Mouse (Mus musculus): ENCODE measurements around the gene Gucd1. TPM values are rescaled to one million over a fixed set of nuclear protein-coding genes. Genes with fewer than 3 reads are reported as not detected.
"Not testable (repeated sequence)": the region's sequence is repeated elsewhere in the genome, so short reads cannot be mapped to it uniquely, and the experiment has no call there.

Gene Gucd1
- polyA plus RNA-seq, 1 experiment from 2014 or later, result 31.7 TPM

DNA sequence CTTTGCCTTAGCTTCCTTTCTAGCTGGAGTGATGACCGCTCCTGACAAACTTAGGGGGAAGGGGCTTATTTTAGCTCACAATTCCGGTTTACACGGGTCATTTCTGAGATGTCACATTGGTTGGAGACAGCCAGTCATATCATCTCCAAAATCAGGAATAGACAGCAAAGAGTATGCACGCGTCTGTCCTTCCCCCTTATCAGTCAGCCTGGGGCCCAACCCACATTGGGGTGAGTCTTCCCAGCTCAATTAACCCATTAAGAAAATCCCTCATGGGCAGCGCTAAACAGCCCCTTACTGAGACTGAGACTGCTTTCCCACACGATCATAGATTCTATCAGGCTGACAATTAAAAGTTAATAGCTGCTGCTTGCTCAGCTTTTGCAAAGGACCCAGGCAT, 3.4 kb downstream of the Gucd1 start:
- Histone ChIP-seq H3K9me3 (no peaks in the 10 kb centered on the region), H3K4me3 (no peak overlapping the region), H3K9ac (no peak overlapping the region), H3K27ac (no peak overlapping the region), H3K27me3 (no peaks in the 10 kb centered on the region), H3K36me3 (peaks cover 30% of the 10 kb centered on the region), H3K4me1 (peaks cover 20% of the 10 kb centered on the region), H3K4me2 (replicated peaks) (no peak overlapping the region)
- ATAC-seq (ENCODE audit: insufficient number of reproducible peaks, insufficient read depth, low FRiP score, low TSS enrichment), result no peak
- WGBS, result 73% methylated on average over 7 of the region's 7 CpGs

DNA sequence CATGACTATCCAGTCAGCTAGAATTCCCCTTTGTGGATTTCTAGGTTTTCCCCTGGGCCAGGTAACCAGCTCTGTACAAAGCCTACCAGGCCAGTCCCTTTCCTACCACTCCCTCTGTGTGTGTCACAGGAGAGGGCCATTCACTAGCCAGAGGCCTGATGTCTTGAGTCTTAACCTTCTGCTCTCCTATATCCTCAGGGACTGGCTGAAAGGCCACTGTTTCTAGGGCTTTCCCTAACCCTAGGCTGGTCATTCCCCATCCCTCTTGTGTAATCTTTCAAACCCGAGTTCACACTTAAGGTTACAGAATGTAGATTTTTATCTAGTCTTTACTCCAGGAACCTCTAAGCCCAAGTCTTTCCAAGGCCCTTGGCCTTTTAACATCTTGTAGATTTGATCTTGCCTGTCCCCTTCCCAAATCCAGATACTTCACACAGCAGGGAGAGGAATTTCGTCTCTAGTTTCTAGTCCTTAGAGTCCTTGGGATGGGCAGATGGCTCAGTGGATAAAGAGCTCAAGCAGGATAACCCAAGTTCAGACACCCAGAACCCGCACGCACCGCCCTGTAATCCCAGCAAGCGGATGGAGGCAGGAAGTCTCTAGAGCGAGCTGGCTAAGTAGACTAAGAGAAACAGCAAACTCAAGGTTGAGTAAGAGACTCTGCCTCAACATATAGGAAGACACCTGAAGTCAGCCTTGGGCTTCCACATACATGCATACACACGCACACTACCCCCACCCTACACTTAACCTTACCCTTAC, 4.3 kb downstream of the Gucd1 start:
- Histone ChIP-seq H3K4me1 (peaks cover 11% of the 10 kb centered on the region), H3K9ac (no peak overlapping the region), H3K27me3 (no peaks in the 10 kb centered on the region), H3K4me3 (no peak overlapping the region), H3K36me3 (peaks cover 36% of the 10 kb centered on the region), H3K4me2 (replicated peaks) (no peak overlapping the region), H3K27ac (no peak overlapping the region), H3K9me3 (no peaks in the 10 kb centered on the region)
- no peak for ATAC-seq (ENCODE audit: insufficient number of reproducible peaks, insufficient read depth, low FRiP score, low TSS enrichment)
- WGBS, result 88% methylated on average over 8 of the region's 8 CpGs

DNA sequence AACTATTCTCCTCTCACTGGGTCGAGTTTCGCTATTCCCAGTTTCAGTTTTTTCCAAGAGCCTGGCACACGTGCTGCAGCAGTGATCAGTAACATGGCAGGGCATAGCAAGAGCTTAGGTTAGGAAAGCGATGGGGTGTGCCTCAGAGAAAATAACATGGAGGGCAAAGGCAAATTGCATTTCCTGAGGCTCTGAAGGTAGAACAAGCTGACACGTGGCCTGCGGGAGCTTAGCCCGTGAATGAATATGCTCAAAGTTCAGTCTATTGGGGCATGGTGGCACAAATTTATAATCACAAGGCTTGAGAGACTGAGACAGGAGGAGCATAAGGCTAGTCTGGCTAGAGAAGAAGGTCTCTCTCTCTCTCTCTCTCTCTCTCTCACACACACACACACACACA, 5.0 kb downstream of the Gucd1 start:
- Histone ChIP-seq H3K9me3 (no peaks in the 10 kb centered on the region), H3K4me1 (peaks cover 11% of the 10 kb centered on the region), H3K27me3 (no peaks in the 10 kb centered on the region), H3K4me3 (no peak overlapping the region), H3K4me2 (replicated peaks) (no peak overlapping the region), H3K9ac (no peak overlapping the region), H3K27ac (no peak overlapping the region), H3K36me3 (peaks cover 43% of the 10 kb centered on the region)
- no peak for ATAC-seq (ENCODE audit: insufficient number of reproducible peaks, insufficient read depth, low FRiP score, low TSS enrichment)
- 80% methylated on average over 7 of the region's 7 CpGs for WGBS

DNA sequence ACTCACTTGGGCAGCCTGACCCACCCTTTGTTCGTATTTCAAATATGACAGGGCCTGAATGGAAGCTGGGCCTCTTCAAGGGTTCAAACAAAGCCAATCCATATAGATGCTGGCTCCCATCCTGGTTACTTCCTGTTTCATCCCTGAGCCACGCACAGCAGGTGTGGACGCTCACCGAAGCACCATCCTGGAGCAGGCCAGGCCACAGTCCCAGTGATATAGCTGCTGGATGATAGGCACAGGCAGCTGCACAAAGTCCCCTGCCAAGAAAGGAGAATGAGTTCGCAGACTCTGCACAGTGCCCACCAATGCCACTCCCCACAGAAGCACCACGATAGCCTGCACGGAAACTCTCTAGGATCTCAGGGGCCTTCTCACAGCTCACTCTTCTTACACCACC, 5.9 kb downstream of the Gucd1 start:
- Histone ChIP-seq H3K4me2 (replicated peaks) (no peak overlapping the region), H3K9ac (no peak overlapping the region), H3K4me3 (no peak overlapping the region), H3K9me3 (no peaks in the 10 kb centered on the region), H3K36me3 (peaks cover 52% of the 10 kb centered on the region), H3K27me3 (no peaks in the 10 kb centered on the region), H3K4me1 (peaks cover 11% of the 10 kb centered on the region), H3K27ac (no peak overlapping the region)
- WGBS, result 95% methylated on average over 7 of the region's 7 CpGs
- no peak for ATAC-seq (ENCODE audit: insufficient number of reproducible peaks, insufficient read depth, low FRiP score, low TSS enrichment)

DNA sequence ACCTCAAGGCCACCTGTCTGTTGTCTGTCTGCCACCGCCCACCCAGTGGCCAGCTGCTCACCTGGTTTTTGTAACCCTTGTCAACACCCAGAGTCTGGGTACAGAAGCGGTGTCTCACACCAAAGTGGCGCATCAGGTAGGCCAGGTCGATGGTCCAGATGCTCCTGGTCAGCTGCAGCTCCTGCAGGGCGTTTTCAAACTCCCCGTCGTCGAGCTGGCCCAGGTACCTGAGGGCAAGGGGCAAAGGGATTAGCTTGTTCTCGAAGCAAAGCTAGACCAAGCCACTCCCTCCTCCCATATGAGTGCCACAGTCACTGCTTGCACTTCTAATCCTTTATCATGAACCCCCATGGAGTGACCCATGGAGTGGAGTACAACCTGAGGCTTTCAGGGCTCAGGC, 6.7 kb downstream of the Gucd1 start:
- no peak overlapping the region for H3K9ac ChIP-seq
- no peak overlapping the region for H3K4me2 ChIP-seq (replicated peaks)
- H3K4me3 ChIP-seq, result no peak overlapping the region
- no peaks in the 10 kb centered on the region for H3K27me3 ChIP-seq
- no peak overlapping the region for H3K27ac ChIP-seq
- peaks cover 7% of the 10 kb centered on the region for H3K4me1 ChIP-seq
- no peaks in the 10 kb centered on the region for H3K9me3 ChIP-seq
- H3K36me3 ChIP-seq, result peaks cover 60% of the 10 kb centered on the region
- no peak for ATAC-seq (ENCODE audit: insufficient number of reproducible peaks, insufficient read depth, low FRiP score, low TSS enrichment)
- 86% methylated on average over 9 of the region's 9 CpGs for WGBS

DNA sequence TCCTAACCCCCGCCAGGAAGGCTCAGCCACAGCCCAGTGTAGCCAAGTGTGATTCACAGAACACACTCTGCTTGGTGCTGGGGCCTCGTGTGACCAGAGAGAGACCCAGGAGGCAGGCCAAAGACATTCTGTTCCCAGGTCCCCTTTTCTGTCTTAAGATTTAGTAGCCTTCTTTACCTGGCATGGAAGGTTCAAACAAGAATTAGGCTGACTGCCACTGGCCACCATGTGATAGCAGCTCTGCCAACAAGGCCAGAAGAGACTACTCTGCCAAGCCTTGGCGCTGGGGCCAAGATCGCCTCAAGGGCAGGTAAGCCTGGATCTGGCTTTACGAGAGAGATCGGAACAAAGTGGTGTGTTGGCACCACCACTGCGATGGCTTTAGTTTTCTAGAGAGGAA, 7.3 kb downstream of the Gucd1 start:
- Histone ChIP-seq H3K36me3 (peaks cover 60% of the 10 kb centered on the region), H3K9ac (no peak overlapping the region), H3K4me3 (no peak overlapping the region), H3K9me3 (no peaks in the 10 kb centered on the region), H3K4me2 (replicated peaks) (no peak overlapping the region), H3K27ac (no peak overlapping the region), H3K27me3 (no peaks in the 10 kb centered on the region), H3K4me1 (peaks cover 1% of the 10 kb centered on the region)
- no peak for ATAC-seq (ENCODE audit: insufficient number of reproducible peaks, insufficient read depth, low FRiP score, low TSS enrichment)
- 91% methylated on average over 7 of the region's 7 CpGs for WGBS

DNA sequence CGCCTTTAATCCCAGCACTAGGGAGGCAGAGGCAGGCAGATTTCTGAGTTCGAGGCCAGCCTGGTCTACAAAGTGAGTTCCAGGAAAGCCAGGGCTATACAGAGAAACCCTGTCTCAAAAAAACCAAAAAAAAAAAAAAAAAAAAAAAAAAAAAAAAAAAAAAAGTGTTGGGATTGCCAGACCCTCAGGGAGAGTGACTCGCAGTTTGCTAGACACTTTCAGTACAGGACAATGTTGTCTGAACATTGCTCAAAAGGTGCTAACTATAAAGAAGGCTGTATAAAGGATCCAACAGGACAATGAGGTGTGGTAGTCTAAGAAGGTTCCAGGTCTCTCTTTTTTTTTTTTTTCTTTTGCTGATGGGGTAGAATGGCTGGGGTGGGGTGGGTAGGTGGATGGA, 11.8 kb downstream of the Gucd1 start:
- H3K27ac ChIP-seq; H3K4me1 ChIP-seq; H3K27me3 ChIP-seq; ATAC-seq (ENCODE audit: insufficient number of reproducible peaks, insufficient read depth, low FRiP score, low TSS enrichment); H3K4me2 ChIP-seq (replicated peaks); H3K9ac ChIP-seq; H3K9me3 ChIP-seq; H3K4me3 ChIP-seq: not testable (repeated sequence)
- 93% methylated on average over 3 of the region's 3 CpGs for WGBS
- peaks cover 48% of the 10 kb centered on the region for H3K36me3 ChIP-seq

DNA sequence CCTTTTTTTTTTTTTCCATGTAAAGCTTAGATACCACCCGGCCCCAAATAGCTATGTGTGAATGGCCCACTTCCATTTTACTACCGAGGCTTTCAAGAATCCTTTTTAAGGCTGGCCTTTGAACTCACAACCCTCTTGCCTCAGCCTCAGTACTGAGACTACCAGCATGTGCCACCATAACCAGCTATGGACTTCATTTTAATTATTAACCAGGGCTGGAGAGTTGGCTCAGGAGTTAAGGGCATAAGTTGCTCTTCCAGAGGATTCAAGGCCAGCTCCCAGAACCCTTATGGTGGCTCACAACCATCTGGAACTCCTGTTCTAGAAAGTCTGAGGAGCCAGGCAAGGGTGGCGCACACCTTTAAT, 12.7 kb downstream of the Gucd1 start:
- H3K4me2 ChIP-seq (replicated peaks), result no peak overlapping the region
- no peaks in the 10 kb centered on the region for H3K9me3 ChIP-seq
- no peak overlapping the region for H3K27ac ChIP-seq
- 78% methylated on average over 3 of the region's 3 CpGs for WGBS
- ATAC-seq (ENCODE audit: insufficient number of reproducible peaks, insufficient read depth, low FRiP score, low TSS enrichment), result no peak
- no peak overlapping the region for H3K4me3 ChIP-seq
- H3K4me1 ChIP-seq, result no peaks in the 10 kb centered on the region
- no peaks in the 10 kb centered on the region for H3K27me3 ChIP-seq
- H3K36me3 ChIP-seq, result peaks cover 40% of the 10 kb centered on the region
- H3K9ac ChIP-seq, result no peak overlapping the region

DNA sequence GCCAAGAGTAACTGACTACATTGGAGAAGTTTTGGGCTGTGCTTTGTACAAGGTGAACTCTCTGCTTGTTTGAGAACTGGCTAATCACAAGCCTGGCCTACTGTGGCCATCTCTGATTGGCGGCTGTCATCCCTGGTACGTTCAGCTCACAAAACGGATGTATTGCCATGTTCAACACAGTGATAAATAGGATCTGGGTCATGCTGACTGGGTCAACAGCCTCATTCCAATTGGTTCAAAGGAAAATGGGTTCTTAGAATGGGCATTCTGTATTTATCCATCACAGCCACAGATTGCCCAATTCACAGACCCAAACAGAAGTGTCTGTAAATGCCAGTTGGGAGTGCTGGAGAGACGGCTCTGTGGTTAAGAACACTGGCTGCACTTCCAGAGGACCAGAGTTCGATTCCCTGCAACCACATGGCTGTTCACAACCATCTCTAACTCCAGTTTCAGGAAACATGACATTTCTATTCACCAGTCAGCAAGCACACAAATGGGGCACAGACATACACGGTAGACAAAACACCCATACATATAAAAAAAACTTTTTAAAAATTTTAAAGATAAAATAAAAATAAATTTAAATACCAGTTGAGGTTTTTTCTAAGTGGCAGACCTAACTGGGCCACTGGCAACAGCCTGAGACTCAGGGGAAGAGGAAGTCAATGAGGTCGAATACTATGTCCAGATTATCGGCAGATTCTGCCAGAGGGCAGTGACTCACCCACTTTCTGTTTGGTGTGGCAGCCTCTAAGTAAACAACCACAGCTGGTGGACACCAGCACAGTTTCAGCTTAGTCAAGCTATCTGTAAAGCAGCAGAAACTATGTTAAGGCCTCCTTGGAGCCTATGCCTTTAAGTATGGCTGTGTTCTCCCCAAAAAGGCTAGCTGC, 13.3 kb downstream of the Gucd1 start:
- ATAC-seq (ENCODE audit: insufficient number of reproducible peaks, insufficient read depth, low FRiP score, low TSS enrichment), result no peak
- no peak overlapping the region for H3K9ac ChIP-seq
- H3K4me2 ChIP-seq (replicated peaks), result no peak overlapping the region
- no peaks in the 10 kb centered on the region for H3K4me1 ChIP-seq
- H3K9me3 ChIP-seq, result no peaks in the 10 kb centered on the region
- H3K27me3 ChIP-seq, result no peaks in the 10 kb centered on the region
- peaks cover 33% of the 10 kb centered on the region for H3K36me3 ChIP-seq
- H3K4me3 ChIP-seq, result no peak overlapping the region
- WGBS, result 79% methylated on average over 8 of the region's 8 CpGs
- no peak overlapping the region for H3K27ac ChIP-seq

DNA sequence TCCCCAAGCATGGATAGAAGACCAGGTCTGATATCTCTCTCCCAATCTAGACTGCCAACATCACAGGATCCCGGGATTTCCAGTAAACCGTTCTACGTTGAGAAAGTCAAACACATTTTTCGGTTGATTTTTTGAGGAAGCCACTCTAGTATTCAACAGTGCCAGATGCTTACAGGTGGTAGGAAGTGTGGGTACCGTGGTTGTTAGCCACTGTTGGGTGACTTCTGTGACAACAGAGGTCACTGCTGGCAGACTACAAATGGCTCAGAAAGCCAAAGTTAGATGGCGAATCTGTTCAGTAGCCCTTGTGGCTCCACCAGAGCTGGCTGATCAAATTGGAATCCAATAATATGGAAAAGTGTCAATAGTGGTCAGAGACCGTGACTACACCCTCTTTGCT, 14.1 kb downstream of the Gucd1 start:
- Histone ChIP-seq H3K27me3 (no peaks in the 10 kb centered on the region), H3K9ac (no peak overlapping the region), H3K4me1 (no peaks in the 10 kb centered on the region), H3K4me3 (no peak overlapping the region), H3K4me2 (replicated peaks) (no peak overlapping the region), H3K9me3 (no peaks in the 10 kb centered on the region), H3K27ac (no peak overlapping the region), H3K36me3 (peaks cover 26% of the 10 kb centered on the region)
- WGBS, result 92% methylated on average over 7 of the region's 7 CpGs
- no peak for ATAC-seq (ENCODE audit: insufficient number of reproducible peaks, insufficient read depth, low FRiP score, low TSS enrichment)

DNA sequence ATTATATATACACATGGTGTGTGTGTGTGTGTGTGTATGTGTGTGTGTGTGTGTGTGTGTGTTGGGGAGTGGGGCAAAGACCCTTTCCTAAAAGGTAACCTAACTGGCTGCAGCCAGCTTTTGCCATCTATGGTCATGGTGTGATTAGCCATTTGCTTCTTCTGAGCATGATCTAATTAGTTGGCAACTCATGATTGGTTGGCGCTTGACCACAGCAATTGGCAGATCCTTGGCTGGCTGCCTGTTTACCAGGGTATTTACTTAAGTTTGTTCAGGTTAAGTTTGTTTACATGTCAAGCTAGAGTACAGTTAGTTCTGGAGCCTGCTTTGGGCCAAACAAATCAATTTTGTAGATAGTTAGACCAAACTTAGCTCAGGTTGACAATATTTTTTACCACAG, 16.1 kb downstream of the Gucd1 start:
- H3K36me3 ChIP-seq, result peaks cover 5% of the 10 kb centered on the region
- no peak for ATAC-seq (ENCODE audit: insufficient number of reproducible peaks, insufficient read depth, low FRiP score, low TSS enrichment)
- H3K27me3 ChIP-seq, result no peaks in the 10 kb centered on the region
- H3K4me3 ChIP-seq, result no peak overlapping the region
- 97% methylated on average over 1 of the region's 1 CpGs for WGBS
- no peaks in the 10 kb centered on the region for H3K4me1 ChIP-seq
- H3K4me2 ChIP-seq (replicated peaks), result no peak overlapping the region
- H3K27ac ChIP-seq, result no peak overlapping the region
- H3K9me3 ChIP-seq, result no peaks in the 10 kb centered on the region
- H3K9ac ChIP-seq, result no peak overlapping the region

DNA sequence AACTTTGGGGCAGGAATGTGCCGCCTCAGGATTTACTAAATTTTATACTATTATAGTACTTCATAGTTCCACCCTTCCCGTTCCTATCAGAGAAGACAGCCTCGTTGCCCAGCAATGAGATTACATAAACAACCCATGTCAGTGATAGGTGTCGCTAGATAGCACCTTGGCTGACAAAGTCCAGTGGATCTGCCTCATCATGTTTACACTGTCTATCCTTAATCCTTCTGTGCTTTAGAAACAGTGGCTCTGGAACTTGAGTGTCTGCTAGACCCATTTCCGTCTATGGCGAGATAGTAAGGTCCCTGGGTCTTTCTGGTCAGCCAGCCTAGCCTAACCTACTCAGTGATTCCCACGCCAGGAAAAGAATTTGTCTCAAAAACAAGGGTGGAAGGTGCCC, 17.4 kb downstream of the Gucd1 start:
- ATAC-seq (ENCODE audit: insufficient number of reproducible peaks, insufficient read depth, low FRiP score, low TSS enrichment), result no peak
- 72% methylated on average over 7 of the region's 7 CpGs for WGBS

More for the DNA sequence above, 17.4 kb downstream of the Gucd1 start:
- Histone ChIP-seq H3K36me3 (no peaks in the 10 kb centered on the region), H3K9me3 (no peaks in the 10 kb centered on the region), H3K4me3 (no peak overlapping the region), H3K27me3 (no peaks in the 10 kb centered on the region), H3K27ac (no peak overlapping the region), H3K9ac (no peak overlapping the region), H3K4me1 (no peaks in the 10 kb centered on the region), H3K4me2 (replicated peaks) (no peak overlapping the region)
